Mouse (Mus musculus) myocyte (in vitro differentiated cells): ENCODE measurements around the gene Trappc13. TPM values are rescaled to one million over a fixed set of nuclear protein-coding genes. Genes with fewer than 3 reads are reported as not detected.
A peak's percentile ranks its signal among the peaks of the same experiment; 100 is the strongest.

Source experiments
- H3K27me3 ChIP-seq: one replicate; pipeline ENCODE4 v1.6.1; 2011; ENCODE audit not compliant: control insufficient read depth, insufficient read depth, insufficient read length
- H3K36me3 ChIP-seq: one replicate; pipeline ENCODE4 v1.6.1; 2011; ENCODE audit not compliant: control insufficient read depth, insufficient read depth
- H3K4me2 ChIP-seq: one replicate; pipeline ENCODE4 v1.6.1; 2011; ENCODE audit warnings: low read depth, control low read depth
- H3K4me3 ChIP-seq: one replicate; pipeline ENCODE4 v1.5.1; 2011; ENCODE audit warnings: mild to moderate bottlenecking, control low read depth, moderate library complexity
- H3K79me2 ChIP-seq: one replicate; pipeline ENCODE4 v1.6.1; 2011; ENCODE audit not compliant: control insufficient read depth, insufficient read depth
- H3ac ChIP-seq: one replicate; pipeline ENCODE4 v1.6.1; 2011; ENCODE audit not compliant: control insufficient read depth, insufficient read length
- CEBPB ChIP-seq: IDR thresholded peaks from 2 replicates; pipeline ENCODE4 v1.6.1; 2011; ENCODE audit warnings: mild to moderate bottlenecking, moderate library complexity; ENCODE audit not compliant: poor library complexity, insufficient read depth, severe bottlenecking
- E2F4 ChIP-seq: IDR thresholded peaks from one replicate; pipeline ENCODE4 v1.6.1; 2011; ENCODE audit warnings: mild to moderate bottlenecking, control low read depth, moderate library complexity; ENCODE audit not compliant: insufficient read depth
- MAX ChIP-seq: IDR thresholded peaks from one replicate; pipeline ENCODE4 v1.6.1; 2011; ENCODE audit warnings: low read depth, mild to moderate bottlenecking, control low read depth
- MYOD1 ChIP-seq, 3 experiments: IDR thresholded peaks; one replicate each; pipeline ENCODE4 v1.6.1; 2011; ENCODE audit warnings: control low read depth in 2 of 3, low read depth in 2 of 3, mild to moderate bottlenecking in 2 of 3, moderate library complexity in 1 of 3; ENCODE audit not compliant: insufficient read length in 2 of 3, control insufficient read depth in 1 of 3
- MYOG ChIP-seq, 3 experiments: IDR thresholded peaks; one replicate each; pipeline ENCODE4 v1.6.1; 2011; ENCODE audit warnings: control low read depth in 2 of 3, low read depth in 2 of 3, mild to moderate bottlenecking in 2 of 3; ENCODE audit not compliant: insufficient read length in 2 of 3, control insufficient read depth in 1 of 3, insufficient read depth in 1 of 3
- POLR2A ChIP-seq: IDR thresholded peaks from one replicate; pipeline ENCODE4 v1.6.1; 2011; ENCODE audit warnings: low read depth, mild to moderate bottlenecking, control low read depth, moderate library complexity; ENCODE audit not compliant: insufficient read length
- POLR2AphosphoS2 ChIP-seq: IDR thresholded peaks from one replicate; pipeline ENCODE4 v1.6.1; 2011; ENCODE audit warnings: low read depth, control low read depth; ENCODE audit not compliant: insufficient read length
- REST ChIP-seq: IDR thresholded peaks from one replicate; pipeline ENCODE4 v1.6.1; 2011; ENCODE audit warnings: mild to moderate bottlenecking, control low read depth, moderate library complexity; ENCODE audit not compliant: insufficient read depth, insufficient read length
- SRF ChIP-seq: IDR thresholded peaks from one replicate; pipeline ENCODE4 v1.6.1; 2011; ENCODE audit warnings: low read depth; ENCODE audit not compliant: control insufficient read depth, insufficient read length
- TCF12 ChIP-seq: IDR thresholded peaks from one replicate; pipeline ENCODE4 v1.6.1; 2011; ENCODE audit warnings: mild to moderate bottlenecking, control low read depth; ENCODE audit not compliant: poor library complexity, insufficient read depth, severe bottlenecking
- TCF3 ChIP-seq: IDR thresholded peaks from one replicate; pipeline ENCODE4 v1.6.1; 2011; ENCODE audit warnings: low read depth, control low read depth; ENCODE audit not compliant: insufficient read length
- USF1 ChIP-seq: IDR thresholded peaks from one replicate; pipeline ENCODE4 v1.6.1; 2011; ENCODE audit warnings: low read depth, mild to moderate bottlenecking, control low read depth, moderate library complexity
- polyA plus RNA-seq: library from polyadenylated mRNA; unstranded; fragments of >200 nt; fragmentation: generic; extraction: Trizol; gene quantifications from one replicate; pipeline ENCODE4 v1.2.1, GENCODE M21; 2012; ENCODE audit warnings: missing spikeins

The Trappc13 gene
- polyA plus RNA-seq, 1 experiment: 22.1 TPM

DNA sequence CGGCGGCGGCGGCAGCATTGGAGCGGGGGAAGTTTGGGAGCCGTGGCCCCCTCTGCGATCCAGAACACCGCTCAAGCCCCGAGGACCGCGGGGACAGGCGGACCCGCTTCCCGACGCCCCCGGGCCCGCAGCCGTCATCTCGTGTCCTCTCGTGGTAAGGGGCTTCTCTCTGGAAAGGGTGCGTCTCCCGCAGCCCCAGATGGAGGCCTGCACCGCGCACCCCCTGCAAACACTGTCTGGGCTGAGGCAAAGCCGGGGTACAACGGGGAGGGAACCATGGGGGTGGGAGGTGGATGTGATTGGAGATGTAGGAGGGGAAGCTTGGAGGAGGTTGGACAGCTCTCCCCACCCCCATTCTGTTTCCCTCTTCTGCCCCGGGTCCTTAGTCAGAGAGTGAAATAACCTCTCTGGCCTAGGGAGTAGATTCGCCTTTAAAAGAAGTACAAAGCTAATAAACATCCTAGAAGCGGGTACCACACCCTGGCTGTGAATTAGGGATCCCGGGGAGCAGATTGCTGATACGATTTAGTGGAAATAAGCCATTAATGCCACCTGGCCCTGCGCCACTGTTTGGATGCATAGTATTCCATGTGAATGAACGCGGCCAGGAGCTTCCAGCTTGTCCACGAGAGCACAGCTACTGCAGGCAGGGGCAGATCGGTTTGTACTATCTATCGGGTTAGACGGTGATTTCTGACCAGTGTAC is 68.3 kb downstream of the Trappc13 start:
- H3K4me2 ChIP-seq: peak overlapping the region; percentile 98
- peak overlapping the region; percentile 80 for H3K4me3 ChIP-seq
- no peaks in the 10 kb centered on the region for H3K36me3 ChIP-seq
- H3K27me3 ChIP-seq: no peaks in the 10 kb centered on the region
- H3K79me2 ChIP-seq: no peaks in the 10 kb centered on the region
- TF ChIP-seq MAX: no peak
- no peak for TF ChIP-seq MYOG (IDR thresholded peaks at IDR 0.05; ENCODE audit: control insufficient read depth in 1 of 3, insufficient read depth in 1 of 3, insufficient read length in 2 of 3, low read depth in 2 of 3)
- no peak for TF ChIP-seq USF1
- TF ChIP-seq REST: no peak
- peak overlapping the region; percentile 24 for H3ac ChIP-seq

DNA sequence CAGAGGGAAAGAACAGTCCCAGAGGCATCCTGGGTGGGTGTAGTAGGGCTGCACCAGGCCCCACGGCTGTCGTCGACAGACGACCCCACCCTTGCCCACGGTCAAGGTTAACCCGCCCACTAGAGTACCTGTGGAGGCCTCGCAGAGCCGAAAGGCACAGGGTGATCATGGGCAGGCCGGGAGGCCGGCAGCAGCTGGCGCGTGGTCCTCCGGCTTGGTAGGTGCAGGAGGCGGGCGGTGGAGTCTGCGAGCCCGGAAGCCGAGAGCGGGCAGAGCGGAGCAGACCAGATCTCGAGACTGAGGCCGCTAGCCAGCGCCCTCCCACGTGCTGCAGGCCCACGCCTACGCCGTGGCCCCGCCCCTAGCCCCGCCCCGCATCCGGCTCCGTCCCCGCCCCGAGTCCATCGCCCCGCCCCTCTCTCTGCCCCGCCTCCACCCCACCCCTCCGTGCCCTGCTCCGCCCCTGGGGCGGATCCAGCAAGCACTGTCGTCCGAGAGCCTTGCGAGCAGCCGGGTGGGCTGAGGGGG is 68.9 kb downstream of the Trappc13 start, which contains the start of the genes Nln and Sgtb:
Nln (minus strand) TSS at position 327 of the 528 bp plus-strand sequence.
Sgtb (plus strand) TSS at position 454 of the 528 bp plus-strand sequence.
- Histone ChIP-seq H3K4me2 (peak within 1 kb of the TSS; percentile 98), H3K36me3 (no peaks in the 10 kb centered on the region), H3K27me3 (no peaks in the 10 kb centered on the region), H3K4me3 (peak within 1 kb of the TSS; percentile 80), H3K79me2 (no peaks in the 10 kb centered on the region), H3ac (peak within 1 kb of the TSS; percentile 24)
- peak; percentile 92 for TF ChIP-seq POLR2AphosphoS2
- TF ChIP-seq MAX: no peak
- TF ChIP-seq E2F4: no peak
- no peak for TF ChIP-seq TCF3
- no peak for TF ChIP-seq CEBPB
- no peak for TF ChIP-seq TCF12
- peak in 2 of 3 experiments; percentile 46 to 51 for TF ChIP-seq MYOG (IDR thresholded peaks at IDR 0.05; ENCODE audit: control insufficient read depth in 1 of 3, insufficient read depth in 1 of 3, insufficient read length in 2 of 3, low read depth in 2 of 3)
- TF ChIP-seq USF1: no peak
- TF ChIP-seq MYOD1 (IDR thresholded peaks at IDR 0.05; ENCODE audit: control insufficient read depth in 1 of 3, insufficient read length in 2 of 3, low read depth in 2 of 3): peak in 2 of 3 experiments; percentile 50
- no peak for TF ChIP-seq REST
- no peak for TF ChIP-seq SRF
- peak; percentile 91 for TF ChIP-seq POLR2A

DNA sequence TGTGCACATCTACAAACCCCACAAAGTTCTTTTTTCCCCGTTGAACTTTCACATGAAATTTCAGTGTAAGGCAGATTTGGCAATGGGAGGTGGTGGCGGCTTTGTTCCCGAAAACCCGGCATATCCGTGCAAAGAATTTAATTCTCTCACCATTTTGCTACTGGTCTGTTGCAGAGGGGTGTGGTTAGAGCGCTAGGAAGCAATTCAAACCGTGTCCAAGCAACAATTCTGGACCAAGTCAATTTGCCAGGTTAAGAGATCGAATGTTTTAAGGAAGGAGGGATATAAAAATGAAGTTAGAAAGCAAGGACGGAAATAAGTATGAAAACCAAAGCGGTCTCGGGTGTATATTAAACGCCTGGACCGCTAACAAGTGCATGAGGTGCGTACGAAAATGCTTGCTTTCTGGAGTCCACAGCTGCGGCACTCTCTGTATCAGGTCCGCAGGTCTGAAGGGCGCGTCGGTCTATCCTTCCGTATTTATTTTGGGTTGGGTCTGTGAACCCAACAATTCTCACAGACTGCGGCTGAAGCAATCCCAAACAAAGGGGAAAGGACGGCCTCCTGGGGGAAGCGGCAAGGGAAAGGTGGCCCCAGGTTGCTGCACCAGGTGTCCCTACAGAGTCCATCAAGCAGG is 69.5 kb downstream of the Trappc13 start:
- H3ac ChIP-seq: peak overlapping the region; percentile 24
- peak overlapping the region; percentile 80 for H3K4me3 ChIP-seq
- H3K79me2 ChIP-seq: no peaks in the 10 kb centered on the region
- no peaks in the 10 kb centered on the region for H3K36me3 ChIP-seq
- H3K4me2 ChIP-seq: peak overlapping the region; percentile 94
- H3K27me3 ChIP-seq: no peaks in the 10 kb centered on the region
- no peak for TF ChIP-seq MYOD1 (IDR thresholded peaks at IDR 0.05; ENCODE audit: control insufficient read depth in 1 of 3, insufficient read length in 2 of 3, low read depth in 2 of 3)
- no peak for TF ChIP-seq CEBPB
- TF ChIP-seq MYOG (IDR thresholded peaks at IDR 0.05; ENCODE audit: control insufficient read depth in 1 of 3, insufficient read depth in 1 of 3, insufficient read length in 2 of 3, low read depth in 2 of 3): no peak
- no peak for TF ChIP-seq MAX
- no peak for TF ChIP-seq TCF12
- no peak for TF ChIP-seq REST
- TF ChIP-seq E2F4: no peak
- TF ChIP-seq POLR2AphosphoS2: no peak

DNA sequence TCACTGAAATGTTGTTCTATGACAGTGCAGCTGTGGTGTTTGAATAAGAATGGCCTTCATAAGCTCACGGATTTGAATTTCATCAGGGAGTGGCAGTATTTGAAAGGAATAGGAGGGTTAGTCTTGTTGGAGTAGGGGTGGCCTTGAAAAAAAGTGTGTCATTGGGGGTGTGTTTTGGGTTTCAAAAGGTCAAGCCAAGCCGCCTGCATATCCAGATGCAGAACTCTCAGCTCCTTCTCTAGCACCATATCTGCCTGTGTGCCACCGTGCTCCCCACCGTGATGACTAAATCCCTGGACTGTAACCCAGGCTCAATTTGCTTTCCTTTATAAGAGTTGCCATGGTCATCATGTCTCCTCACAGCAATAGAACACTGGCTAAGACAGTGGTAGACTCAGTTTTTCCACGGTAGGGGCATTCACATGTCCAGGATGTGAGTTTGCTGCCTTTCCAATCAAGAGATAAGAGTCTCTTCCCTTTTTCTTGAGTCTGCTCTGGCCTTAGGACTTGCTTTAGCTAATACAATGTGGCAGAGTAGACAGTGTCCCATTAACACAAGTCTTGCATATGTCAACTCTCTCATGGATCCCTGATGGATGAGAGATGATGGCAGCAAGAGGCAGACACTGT is 76.5 kb downstream of the Trappc13 start:
- Histone ChIP-seq H3K4me2 (no peak overlapping the region), H3K27me3 (no peaks in the 10 kb centered on the region), H3K4me3 (no peak overlapping the region), H3K79me2 (no peaks in the 10 kb centered on the region), H3K36me3 (no peaks in the 10 kb centered on the region), H3ac (no peak overlapping the region)
- TF ChIP-seq TCF12 (no peak), CEBPB (no peak)

DNA sequence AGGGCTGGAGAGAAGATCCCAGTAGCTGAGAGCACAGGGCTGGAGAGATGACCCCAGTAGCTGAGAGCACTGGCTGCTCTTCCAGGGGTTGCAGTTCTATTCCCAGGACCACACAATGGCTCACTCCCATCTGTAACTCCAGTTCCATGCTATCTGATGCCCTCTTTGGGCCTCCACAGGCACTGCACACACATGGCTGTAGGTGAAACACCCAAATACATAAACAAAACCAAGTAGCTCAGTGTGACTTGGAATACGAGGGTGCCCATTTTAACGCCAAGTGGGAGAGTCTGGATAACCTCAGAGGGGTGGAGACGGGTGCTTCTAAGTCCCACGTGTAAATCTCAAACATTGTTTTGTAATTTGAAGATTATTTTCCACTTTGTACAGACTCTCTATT is 77.9 kb downstream of the Trappc13 start:
- H3K79me2 ChIP-seq: peaks cover 5% of the 10 kb centered on the region
- H3ac ChIP-seq: no peak overlapping the region
- H3K4me2 ChIP-seq: no peak overlapping the region
- no peak for TF ChIP-seq E2F4
- no peaks in the 10 kb centered on the region for H3K27me3 ChIP-seq
- no peak overlapping the region for H3K4me3 ChIP-seq
- H3K36me3 ChIP-seq: no peaks in the 10 kb centered on the region
